Comparison of ENCODE assay signal across 33 mouse cellular contexts in genomic region chr10:125938528-125939402, GRCm38 (mm10). TPM values are rescaled to one million over a fixed set of nuclear protein-coding genes. Genes with fewer than 3 reads are reported as not detected.
DNase-seq lines count a peak whose midpoint lies in the region; ATAC-seq and TF ChIP-seq lines count a peak whose summit lies in the region.
"Had no signal": no experiment of that assay in that cellular context is flagged by ENCODE, and none has a peak within 500 bp of the region (broad histone marks: within the 10 kb centered on the region; RNA-seq: fewer than 3 reads in every experiment).

No protein-coding gene starts in this region.

- peak; percentile 76 for ATAC-seq in intestine, embryonic 16.5 days
- ATAC-seq in stomach, embryonic 14.5 days (ENCODE audit: insufficient number of reproducible peaks, insufficient read depth, low FRiP score, low read depth), result peak; percentile 76; the same call in 1 of the 2 replicates
- no peak for ATAC-seq in hindbrain, embryonic 16.5 days
- ATAC-seq: forebrain, embryonic 15.5 days; Patski had no signal

- no peak for TF ChIP-seq POLR2A in embryonic fibroblast, embryonic 13.5 days (IDR thresholded peaks at IDR 0.05; ENCODE audit: low read depth, low read length)

- 75% methylated on average over 12 of the region's 12 CpGs for WGBS in heart, embryonic 10.5 days
- 52% methylated on average over 12 of the region's 12 CpGs for WGBS in intestine, embryonic 16.5 days
- WGBS in stomach, embryonic 14.5 days, result 38% methylated on average over 12 of the region's 12 CpGs
- WGBS in hindbrain, embryonic 16.5 days, result 79% methylated on average over 12 of the region's 12 CpGs

- H3K27ac ChIP-seq in heart, embryonic 10.5 days, result no peak overlapping the region
- peak overlapping the region; percentile 26 for H3K27ac ChIP-seq in embryonic fibroblast, embryonic 13.5 days (ENCODE audit: insufficient read depth, low read length)
- no peak overlapping the region for H3K27ac ChIP-seq in intestine, embryonic 16.5 days (ENCODE audit: low read length)
- no peak overlapping the region for H3K27ac ChIP-seq in stomach, embryonic 14.5 days (ENCODE audit: low read length)
- H3K27ac ChIP-seq in hindbrain, embryonic 16.5 days (ENCODE audit: low read depth, low read length), result no peak overlapping the region
- H3K27ac ChIP-seq: embryonic facial prominence, embryonic 10.5 days; forebrain, embryonic 10.5 days; forebrain, embryonic 15.5 days; heart, embryonic 15.5 days; hindbrain, embryonic 13.5 days; layer of hippocampus, adult 2 months; left cerebral cortex, adult 2 months; limb, embryonic 12.5 days; liver, embryonic 15.5 days; lung, embryonic 15.5 days; macrophage had no signal

- H3K4me2 ChIP-seq in intestine, embryonic 16.5 days (ENCODE audit: low read depth, low read length), result no peak overlapping the region
- H3K4me2 ChIP-seq in stomach, embryonic 14.5 days (replicated peaks; ENCODE audit: low read depth, low read length), result no peak overlapping the region
- no peak overlapping the region for H3K4me2 ChIP-seq in hindbrain, embryonic 16.5 days (ENCODE audit: low read length)
- H3K4me2 ChIP-seq: embryonic facial prominence, embryonic 15.5 days; forebrain, embryonic 15.5 days; heart, embryonic 15.5 days; hindbrain, embryonic 13.5 days; limb, embryonic 12.5 days; liver, embryonic 15.5 days; lung, embryonic 15.5 days had no signal

- intact Hi-C loops in heart, postnatal 14 days (cut with DNase I), result no loop called here

- no peaks in the 10 kb centered on the region for H3K36me3 ChIP-seq in heart, embryonic 10.5 days
- H3K36me3 ChIP-seq in intestine, embryonic 16.5 days (ENCODE audit: control insufficient read depth, insufficient read depth, low read length), result no peaks in the 10 kb centered on the region
- no peaks in the 10 kb centered on the region for H3K36me3 ChIP-seq in stomach, embryonic 14.5 days (ENCODE audit: control insufficient read depth, insufficient read depth, low read length)
- no peaks in the 10 kb centered on the region for H3K36me3 ChIP-seq in hindbrain, embryonic 16.5 days (ENCODE audit: control insufficient read depth, insufficient read depth, low read length)
- H3K36me3 ChIP-seq: embryonic facial prominence, embryonic 10.5 days; embryonic facial prominence, embryonic 15.5 days; forebrain, embryonic 10.5 days; forebrain, embryonic 15.5 days; G1E; heart, embryonic 15.5 days; hindbrain, embryonic 13.5 days; limb, embryonic 12.5 days; liver, embryonic 15.5 days; lung, embryonic 15.5 days had no signal

- no peak for TF ChIP-seq CTCF in embryonic fibroblast, embryonic 13.5 days (IDR thresholded peaks at IDR 0.05; ENCODE audit: borderline replicate concordance, insufficient read depth, low read length)

- DNase-seq in heart, embryonic 10.5 days (ENCODE audit: low spot score), result peak; percentile 43
- DNase-seq in heart, postnatal 14 days, result no peak
- no peak for DNase-seq in heart, postnatal 4 days
- DNase-seq in kidney, adult 8-10 months, result no peak
- DNase-seq: adrenal gland, postnatal 36 days; cerebellum, adult 18-20 months; cerebellum, postnatal 14 days; gastrocnemius, postnatal 14 days; heart, postnatal 36 days; kidney, postnatal 14 days; midbrain, embryonic 14.5 days; right cerebral cortex, postnatal 25 days; spleen, adult 18-20 months; thymus, postnatal 14 days had no signal

- no peaks in the 10 kb centered on the region for H3K4me1 ChIP-seq in heart, embryonic 10.5 days
- peaks cover 14% of the 10 kb centered on the region; the same call in 1 of the 2 replicates for H3K4me1 ChIP-seq in embryonic fibroblast, embryonic 13.5 days (ENCODE audit: control insufficient read depth, insufficient read depth, low read length)
- H3K4me1 ChIP-seq in intestine, embryonic 16.5 days (ENCODE audit: control insufficient read depth, insufficient read depth, low read length), result peaks cover 6% of the 10 kb centered on the region
- H3K4me1 ChIP-seq in stomach, embryonic 14.5 days (ENCODE audit: control insufficient read depth, insufficient read depth, low read length), result peaks cover 10% of the 10 kb centered on the region
- no peaks in the 10 kb centered on the region for H3K4me1 ChIP-seq in hindbrain, embryonic 16.5 days (ENCODE audit: control insufficient read depth, insufficient read depth, low read depth, low read length)
- H3K4me1 ChIP-seq: heart, embryonic 15.5 days; liver, embryonic 15.5 days; lung, embryonic 15.5 days had no signal

- no peak overlapping the region for H3K4me3 ChIP-seq in heart, embryonic 10.5 days
- no peak overlapping the region for H3K4me3 ChIP-seq in embryonic fibroblast, embryonic 13.5 days (ENCODE audit: insufficient read depth, low read length)
- H3K4me3 ChIP-seq in intestine, embryonic 16.5 days (ENCODE audit: low read length), result no peak overlapping the region
- no peak overlapping the region for H3K4me3 ChIP-seq in stomach, embryonic 14.5 days (ENCODE audit: low read depth, low read length)
- H3K4me3 ChIP-seq in hindbrain, embryonic 16.5 days (ENCODE audit: low read length), result no peak overlapping the region
- H3K4me3 ChIP-seq: embryonic facial prominence, embryonic 10.5 days; embryonic facial prominence, embryonic 15.5 days; forebrain, embryonic 10.5 days; forebrain, embryonic 15.5 days; heart, embryonic 15.5 days; hindbrain, embryonic 13.5 days; layer of hippocampus, adult 2 months; left cerebral cortex, adult 2 months; limb, embryonic 12.5 days; liver, embryonic 15.5 days; lung, embryonic 15.5 days had no signal

- H3K9me3 ChIP-seq in heart, embryonic 10.5 days, result no peaks in the 10 kb centered on the region
- H3K9me3 ChIP-seq in intestine, embryonic 16.5 days (ENCODE audit: control insufficient read depth, low read length), result no peaks in the 10 kb centered on the region
- no peaks in the 10 kb centered on the region for H3K9me3 ChIP-seq in stomach, embryonic 14.5 days (ENCODE audit: control insufficient read depth, low read depth, low read length)
- no peaks in the 10 kb centered on the region for H3K9me3 ChIP-seq in hindbrain, embryonic 16.5 days (ENCODE audit: control insufficient read depth, low read length)
- H3K9me3 ChIP-seq: embryonic facial prominence, embryonic 10.5 days; embryonic facial prominence, embryonic 15.5 days; forebrain, embryonic 10.5 days; forebrain, embryonic 15.5 days; heart, embryonic 15.5 days; hindbrain, embryonic 13.5 days; limb, embryonic 12.5 days; liver, embryonic 15.5 days; lung, embryonic 15.5 days had no signal

- peaks cover 4% of the 10 kb centered on the region; the same call in 1 of the 2 replicates for H3K27me3 ChIP-seq in heart, embryonic 10.5 days (ENCODE audit: insufficient read depth, poor library complexity, severe bottlenecking)
- H3K27me3 ChIP-seq in intestine, embryonic 16.5 days (replicated peaks; ENCODE audit: control insufficient read depth, insufficient read depth, low read length), result no peaks in the 10 kb centered on the region
- no peaks in the 10 kb centered on the region for H3K27me3 ChIP-seq in stomach, embryonic 14.5 days (ENCODE audit: control insufficient read depth, insufficient read depth, low read length)
- no peaks in the 10 kb centered on the region for H3K27me3 ChIP-seq in hindbrain, embryonic 16.5 days (replicated peaks; ENCODE audit: control insufficient read depth, insufficient read depth, low read length)
- H3K27me3 ChIP-seq: embryonic facial prominence, embryonic 15.5 days; forebrain, embryonic 15.5 days; hindbrain, embryonic 13.5 days; limb, embryonic 12.5 days; liver, embryonic 15.5 days; lung, embryonic 15.5 days; Patski had no signal

- H3K9ac ChIP-seq in intestine, embryonic 16.5 days (ENCODE audit: low read depth, low read length), result no peak overlapping the region
- H3K9ac ChIP-seq in stomach, embryonic 14.5 days (replicated peaks; ENCODE audit: low read depth, low read length), result no peak overlapping the region
- no peak overlapping the region for H3K9ac ChIP-seq in hindbrain, embryonic 16.5 days (ENCODE audit: low read depth, low read length)
- H3K9ac ChIP-seq: embryonic facial prominence, embryonic 15.5 days; forebrain, embryonic 15.5 days; heart, embryonic 15.5 days; hindbrain, embryonic 13.5 days; limb, embryonic 12.5 days; liver, embryonic 15.5 days; lung, embryonic 15.5 days had no signal

RNA-seq across cellular contexts. Expression of gene Lrig3, which starts 27.2 kb away (rescaled TPM):
- 3.3 and 8.4 TPM in 2 replicates for polyA plus RNA-seq in heart, embryonic 10.5 days (2016; fragmentation: Nextera tagmentation; extraction: Ambion mirVana)
- total RNA-seq in heart, postnatal 14 days (2021), result 1 to 10 TPM; 2.2 to 2.5 TPM
- 25.8 and 47.7 TPM in 2 replicates for polyA plus RNA-seq in embryonic fibroblast, embryonic 13.5 days (2011; ENCODE audit: insufficient read length, low read depth, missing spikeins)
- polyA plus RNA-seq in intestine, embryonic 16.5 days (2015; fragmentation: Nextera tagmentation; extraction: Ambion mirVana), result 9.2 and 10.2 TPM in 2 replicates
- polyA plus RNA-seq in stomach, embryonic 14.5 days (2014; fragmentation: Nextera tagmentation; extraction: Ambion mirVana), result 37.0 and 37.5 TPM in 2 replicates
- 1 to 10 TPM; 3.5 to 4.0 TPM for total RNA-seq in heart, postnatal 4 days (2021)
- polyA plus RNA-seq in hindbrain, embryonic 16.5 days (2015; fragmentation: Nextera tagmentation; extraction: Ambion mirVana), result 3.3 and 3.7 TPM in 2 replicates
- total RNA-seq: neutrophil, adult 5-6 weeks had no signal
- polyA plus RNA-seq: G1E had no signal
